Mouse (Mus musculus) cerebellum, adult 2 months (tissue): ENCODE data around the gene Lsm2.

Experiments used
- CTCF ChIP-seq: fragments of 200-500 bp; IDR thresholded peaks from 2 replicates; pipeline ENCODE4 v1.5.1; 2011; ENCODE audit warnings: low read depth, mild to moderate bottlenecking, control low read depth, low read length, moderate library complexity, borderline replicate concordance; ENCODE audit not compliant: insufficient read depth
- POLR2A ChIP-seq: fragments of 200-500 bp; IDR thresholded peaks from 2 replicates; pipeline ENCODE4 v1.6.1; 2011; ENCODE audit warnings: low read length, control low read depth, borderline replicate concordance; ENCODE audit not compliant: insufficient read depth

DNA sequence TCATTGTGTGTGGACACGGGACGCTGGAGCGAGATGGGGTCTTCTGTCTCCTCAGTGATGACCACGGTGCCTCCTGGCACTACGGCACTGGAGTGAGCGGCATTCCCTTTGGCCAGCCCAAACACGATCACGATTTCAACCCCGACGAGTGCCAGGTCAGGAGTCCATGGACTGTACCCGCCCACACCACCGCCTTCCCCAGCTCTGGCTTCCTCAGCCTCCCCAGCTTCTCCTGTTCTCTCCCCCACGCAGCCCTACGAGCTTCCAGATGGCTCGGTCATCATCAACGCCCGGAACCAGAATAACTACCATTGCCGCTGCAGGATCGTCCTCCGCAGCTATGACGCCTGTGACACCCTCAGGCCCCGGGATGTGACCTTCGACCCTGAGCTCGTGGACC lies 47.6 kb upstream of the Lsm2 start:
- TF ChIP-seq CTCF, result no peak
- no peak for TF ChIP-seq POLR2A
